Mouse (Mus musculus) testis, adult 2 months (tissue): ENCODE results near the gene Nup214. TPM values are rescaled to one million over a fixed set of nuclear protein-coding genes. Genes with fewer than 3 reads are reported as not detected.

ENCODE experiments used
- H3K27ac ChIP-seq: fragments of 200-500 bp; 2 replicates; pipeline ENCODE4 v1.5.1; 2012; ENCODE audit warnings: low read depth, low read length; ENCODE audit not compliant: control insufficient read depth, insufficient read depth
- H3K27me3 ChIP-seq: fragments of 200-500 bp; 2 replicates; pipeline ENCODE4 v1.6.1; 2012; ENCODE audit warnings: mild to moderate bottlenecking, low read length, moderate library complexity; ENCODE audit not compliant: control insufficient read depth, insufficient read depth
- H3K36me3 ChIP-seq: fragments of 200-500 bp; 2 replicates; pipeline ENCODE4 v1.6.1; 2012; ENCODE audit warnings: mild to moderate bottlenecking, low read length; ENCODE audit not compliant: control insufficient read depth, insufficient read depth
- H3K4me1 ChIP-seq: fragments of 200-500 bp; 2 replicates; pipeline ENCODE4 v1.6.1; 2012; ENCODE audit warnings: low read length; ENCODE audit not compliant: control insufficient read depth, insufficient read depth
- H3K4me3 ChIP-seq: fragments of 200-500 bp; 2 replicates; pipeline ENCODE4 v1.5.1; 2012; ENCODE audit warnings: low read depth, mild to moderate bottlenecking, low read length, moderate library complexity, mixed read lengths; ENCODE audit not compliant: control insufficient read depth
- CTCF ChIP-seq: fragments of 200-500 bp; IDR thresholded peaks from 2 replicates; pipeline ENCODE4 v1.5.1; 2012; ENCODE audit warnings: low read depth, mild to moderate bottlenecking, inconsistent platforms, low read length, moderate library complexity; ENCODE audit not compliant: control insufficient read depth, insufficient read depth, insufficient replicate concordance
- POLR2A ChIP-seq: fragments of 200-500 bp; IDR thresholded peaks from 2 replicates; pipeline ENCODE4 v1.6.1; 2012; ENCODE audit warnings: low read depth, mild to moderate bottlenecking, inconsistent platforms, low read length, moderate library complexity; ENCODE audit not compliant: control insufficient read depth
- polyA plus RNA-seq: library from polyadenylated mRNA; depleted of rRNA; stranded (reverse); fragments of >200 nt; gene quantifications from 2 replicates; pipeline ENCODE4 v1.2.3, GENCODE M21; 2012

Nup214 gene
- polyA plus RNA-seq, 1 experiment: 103 TPM

DNA sequence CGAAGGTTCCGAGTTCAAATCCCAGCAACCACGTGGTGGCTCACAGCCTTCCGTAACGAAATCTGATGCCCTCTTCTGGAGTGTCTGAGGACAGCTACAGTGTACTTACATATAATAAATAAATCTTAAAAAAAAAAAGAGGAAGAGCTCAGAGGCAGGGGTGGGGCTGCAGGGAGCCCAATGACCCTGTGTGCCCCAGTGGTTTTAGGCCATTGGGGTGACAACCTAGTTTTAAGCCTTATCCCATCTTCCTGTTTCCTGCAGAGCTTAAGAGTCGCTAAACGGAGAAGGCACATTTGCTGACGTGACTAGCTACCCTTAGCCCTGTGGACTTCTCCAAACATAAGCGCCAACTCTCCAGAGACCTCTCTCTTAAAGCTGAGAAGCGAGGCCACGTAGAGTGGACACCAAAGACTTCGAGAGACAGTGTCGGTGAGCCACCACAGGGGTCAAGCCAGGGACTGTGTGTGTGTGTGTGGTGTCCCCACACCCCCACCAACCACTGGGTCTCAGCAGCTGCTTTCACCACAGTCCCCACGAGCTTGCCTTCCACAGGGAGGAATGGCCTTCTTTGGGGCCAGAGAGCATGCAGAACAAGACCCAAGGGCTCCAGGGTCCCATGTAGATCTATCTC, 107.2 kb downstream of the Nup214 start:
- no peak for TF ChIP-seq POLR2A
- no peak for TF ChIP-seq CTCF
- Histone ChIP-seq H3K4me1 (peaks cover 14% of the 10 kb centered on the region), H3K27ac (no peak overlapping the region), H3K27me3 (no peaks in the 10 kb centered on the region), H3K4me3 (peak overlapping the region; percentile 76), H3K36me3 (no peaks in the 10 kb centered on the region)

DNA sequence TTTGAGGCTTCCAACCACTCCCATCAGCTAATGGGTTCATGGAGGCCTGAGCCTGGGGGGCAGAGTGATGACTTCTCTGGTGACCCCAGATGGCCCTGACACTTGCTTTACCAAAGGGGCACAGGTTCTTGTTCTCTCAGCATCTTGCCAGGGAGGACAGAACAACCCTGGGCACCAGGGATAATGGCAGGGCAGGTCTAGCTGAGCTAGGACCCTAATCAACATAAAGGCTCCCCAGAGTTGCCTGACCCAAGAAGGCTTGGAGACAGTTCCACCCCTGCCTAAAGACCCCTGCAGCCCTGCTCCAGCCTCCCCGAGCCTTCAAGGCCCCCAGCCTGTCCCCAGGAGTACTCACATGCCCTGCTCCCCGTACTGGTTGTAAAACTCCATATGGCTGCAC, 108.0 kb downstream of the Nup214 start:
- H3K27me3 ChIP-seq: no peaks in the 10 kb centered on the region
- H3K36me3 ChIP-seq: no peaks in the 10 kb centered on the region
- H3K4me1 ChIP-seq: peaks cover 19% of the 10 kb centered on the region
- peak overlapping the region; percentile 76 for H3K4me3 ChIP-seq
- no peak for TF ChIP-seq CTCF
- H3K27ac ChIP-seq: no peak overlapping the region

DNA sequence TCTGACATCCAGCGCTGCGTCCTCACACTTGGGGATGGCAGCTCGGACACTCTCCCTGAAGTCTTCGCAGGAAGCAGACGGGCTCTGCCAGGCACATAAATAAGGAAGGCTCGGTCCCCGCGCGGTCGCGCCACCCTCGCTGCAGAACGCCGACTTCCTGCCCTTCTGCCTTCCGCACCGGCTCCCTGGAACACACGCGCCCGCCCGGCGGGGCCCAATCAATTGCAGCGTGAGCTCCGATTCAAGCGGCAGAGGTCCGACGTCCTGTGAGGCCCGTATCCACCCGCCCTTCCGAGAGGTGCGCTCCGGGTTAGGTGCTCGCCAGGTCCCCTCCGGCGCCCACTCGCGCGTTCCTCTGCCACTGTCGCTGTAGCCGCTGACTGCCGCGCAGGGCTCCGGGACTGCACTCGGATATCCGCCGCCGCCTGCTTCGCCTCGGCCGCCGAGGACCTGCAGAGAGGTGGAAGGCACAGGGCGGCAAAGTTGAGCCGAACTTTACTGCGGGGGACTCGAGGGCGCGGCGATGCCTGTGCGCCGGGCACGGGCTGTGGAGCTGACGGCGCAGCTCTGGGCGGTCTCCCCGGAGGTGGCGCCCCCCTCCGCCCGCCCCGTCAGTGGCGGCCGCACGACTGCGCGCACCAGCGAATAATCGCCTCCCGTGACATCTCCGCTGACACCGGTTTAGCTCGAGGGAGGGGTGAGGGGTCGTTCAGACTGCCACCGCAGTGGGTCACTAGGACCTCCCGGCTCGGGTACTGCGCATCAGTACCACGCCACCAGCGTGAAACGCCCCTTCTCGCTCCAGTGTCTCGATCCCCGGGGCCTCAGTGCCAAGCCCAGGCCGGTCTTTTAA, 109.1 kb downstream of the Nup214 start:
- H3K36me3 ChIP-seq: no peaks in the 10 kb centered on the region
- no peaks in the 10 kb centered on the region for H3K27me3 ChIP-seq
- H3K27ac ChIP-seq: peak overlapping the region; percentile 55
- H3K4me3 ChIP-seq: peak overlapping the region; percentile 76
- H3K4me1 ChIP-seq: peaks cover 27% of the 10 kb centered on the region
- peak; percentile 78 for TF ChIP-seq POLR2A
- no peak for TF ChIP-seq CTCF

DNA sequence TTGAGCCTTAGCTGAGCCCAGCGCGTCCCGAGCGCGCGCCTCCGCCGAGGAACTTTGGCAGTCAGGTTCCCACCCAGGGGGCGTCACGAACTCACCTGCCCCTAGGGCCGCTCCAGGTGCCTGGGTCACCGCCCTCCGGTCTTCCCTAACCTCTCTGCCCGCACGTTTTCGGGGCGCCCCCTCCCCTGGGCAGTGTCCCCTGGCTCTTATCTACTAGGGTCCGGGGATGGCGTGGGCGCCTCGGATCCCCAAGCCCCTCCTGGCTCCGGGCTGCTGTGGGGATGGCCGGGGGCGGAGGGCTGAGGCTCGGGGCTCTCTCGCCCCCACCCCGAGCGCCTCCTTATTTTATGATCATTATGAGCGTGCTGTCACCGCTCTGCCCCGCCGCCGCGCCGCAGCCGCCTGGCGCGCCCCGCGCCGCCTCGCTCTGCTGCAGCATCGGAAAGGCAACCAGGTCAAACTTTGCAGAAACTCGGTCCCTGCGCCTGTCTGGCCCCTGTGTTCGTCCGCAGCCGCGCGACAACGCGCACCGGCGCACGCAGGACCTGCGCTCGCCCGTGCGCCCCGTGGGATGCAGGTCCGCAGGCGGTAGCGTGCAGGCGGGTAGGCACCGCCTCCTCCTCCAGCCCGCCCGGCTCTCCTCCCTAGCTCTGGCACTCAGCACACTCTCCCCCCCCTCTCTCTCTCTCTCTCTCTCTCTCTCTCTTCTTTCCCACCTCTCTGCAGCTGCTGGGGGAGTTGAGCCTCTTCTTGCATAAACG, 110.1 kb downstream of the Nup214 start, which contains the start of gene Fam78a:
Gene Fam78a, minus strand, starts transcription at position 747 of the 761 bp plus-strand sequence.
- no peak for TF ChIP-seq CTCF
- TF ChIP-seq POLR2A: no peak
- Histone ChIP-seq H3K27ac (peak within 1 kb of the TSS; percentile 83), H3K27me3 (no peaks in the 10 kb centered on the region)

DNA sequence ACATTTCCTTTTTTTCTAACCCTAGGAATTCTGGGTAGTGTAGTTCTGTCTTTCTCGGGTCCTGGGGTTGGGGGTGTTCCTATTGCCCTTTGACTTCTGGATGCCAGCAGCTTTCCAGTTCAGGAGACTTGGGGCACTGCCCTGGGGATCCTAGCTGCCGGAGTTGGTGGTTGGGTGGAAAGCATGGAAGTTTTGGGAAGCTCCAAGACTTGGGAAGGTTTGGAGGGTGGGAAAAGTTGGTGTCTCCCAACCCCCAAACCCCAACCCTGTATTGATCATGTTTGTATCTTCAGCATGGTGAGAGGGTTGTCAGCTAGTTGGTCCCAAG, 110.6 kb downstream of the Nup214 start:
- H3K4me3 ChIP-seq: peak overlapping the region; percentile 76
- no peak for TF ChIP-seq CTCF
- TF ChIP-seq POLR2A: no peak
- H3K27ac ChIP-seq: peak overlapping the region; percentile 10
- H3K27me3 ChIP-seq: no peaks in the 10 kb centered on the region
- H3K4me1 ChIP-seq: peaks cover 25% of the 10 kb centered on the region
- H3K36me3 ChIP-seq: no peaks in the 10 kb centered on the region

More for the DNA sequence above, 110.1 kb downstream of the Nup214 start, which contains the start of gene Fam78a:
- H3K36me3 ChIP-seq: no peaks in the 10 kb centered on the region
- H3K4me3 ChIP-seq: peak within 1 kb of the TSS; percentile 76
- peaks cover 28% of the 10 kb centered on the region for H3K4me1 ChIP-seq

DNA sequence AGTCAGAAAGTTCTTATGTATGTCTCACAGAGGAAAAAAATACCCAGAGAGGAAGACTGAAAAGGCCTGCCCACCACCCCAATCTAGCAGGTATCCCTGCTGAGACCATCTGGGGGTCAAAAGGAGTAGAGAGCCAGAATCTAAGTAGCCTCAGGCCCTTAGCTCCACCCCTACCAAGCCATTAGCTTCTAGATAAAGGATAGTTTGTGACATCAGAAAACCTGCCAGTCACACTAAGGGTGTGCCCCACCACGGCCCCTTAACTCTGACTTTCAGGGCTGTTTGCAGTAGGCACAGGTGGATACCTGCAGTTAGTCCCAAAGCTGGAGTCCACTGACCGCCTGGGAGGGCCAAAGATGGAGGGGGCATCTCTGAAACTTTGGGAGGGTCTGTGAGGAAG, 111.0 kb downstream of the Nup214 start:
- Histone ChIP-seq H3K36me3 (no peaks in the 10 kb centered on the region), H3K4me3 (peak overlapping the region; percentile 76), H3K27me3 (no peaks in the 10 kb centered on the region), H3K4me1 (peaks cover 25% of the 10 kb centered on the region), H3K27ac (peak overlapping the region; percentile 83)
- TF ChIP-seq CTCF: no peak
- TF ChIP-seq POLR2A: no peak

DNA sequence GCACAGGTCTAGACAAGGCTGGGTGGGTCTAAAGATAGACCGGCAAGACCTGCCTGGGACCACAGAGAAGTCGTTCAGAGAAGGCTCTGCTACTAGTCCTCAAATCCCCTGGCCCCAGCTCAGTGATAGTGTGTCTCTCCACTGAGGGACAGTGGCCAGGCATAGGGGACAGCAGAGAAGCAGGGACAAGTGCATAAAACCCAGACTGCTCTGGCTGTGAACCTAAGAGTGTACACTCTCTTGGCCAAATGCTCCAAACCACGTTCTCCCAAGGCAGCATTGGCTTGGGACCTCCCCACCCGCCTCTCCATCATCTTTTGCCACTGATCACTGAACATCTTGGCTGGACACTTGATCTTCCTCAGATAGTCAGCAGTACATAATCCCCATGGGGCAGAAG, 113.4 kb downstream of the Nup214 start:
- Histone ChIP-seq H3K4me1 (peaks cover 25% of the 10 kb centered on the region), H3K27me3 (no peaks in the 10 kb centered on the region), H3K4me3 (peak overlapping the region; percentile 76), H3K27ac (no peak overlapping the region), H3K36me3 (no peaks in the 10 kb centered on the region)
- TF ChIP-seq CTCF (no peak), POLR2A (no peak)
